Mouse (Mus musculus): ENCODE data around the gene Myl7. TPM values are rescaled to one million over a fixed set of nuclear protein-coding genes. Genes with fewer than 3 reads are reported as not detected.

Gene Myl7
- polyA plus RNA-seq, 1 experiment, result 0.29 TPM

DNA sequence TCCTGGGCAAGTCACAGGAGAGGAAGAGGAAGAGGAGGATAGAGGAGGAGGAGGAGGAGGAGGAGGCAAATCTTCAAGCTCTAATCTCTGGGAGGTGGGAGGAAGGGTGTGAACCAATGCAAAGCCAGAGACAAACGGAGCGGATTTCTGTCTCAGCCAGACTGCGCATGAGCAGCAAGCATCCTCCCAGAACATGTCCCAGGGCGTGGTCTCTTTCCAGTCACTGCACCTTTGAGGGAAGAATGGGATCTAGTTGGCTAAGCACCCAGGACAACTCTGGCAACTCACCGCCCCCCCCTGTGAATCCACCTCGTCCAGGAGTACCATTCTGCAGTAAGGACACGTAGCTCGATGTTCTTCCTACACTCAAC is 17.6 kb upstream of the Myl7 start:
- DNase-seq (ENCODE audit: low read depth), result no peak
- no peak for TF ChIP-seq CTCF (IDR thresholded peaks at IDR 0.05; ENCODE audit: borderline replicate concordance, extremely low read depth, insufficient read depth, insufficient read length)

DNA sequence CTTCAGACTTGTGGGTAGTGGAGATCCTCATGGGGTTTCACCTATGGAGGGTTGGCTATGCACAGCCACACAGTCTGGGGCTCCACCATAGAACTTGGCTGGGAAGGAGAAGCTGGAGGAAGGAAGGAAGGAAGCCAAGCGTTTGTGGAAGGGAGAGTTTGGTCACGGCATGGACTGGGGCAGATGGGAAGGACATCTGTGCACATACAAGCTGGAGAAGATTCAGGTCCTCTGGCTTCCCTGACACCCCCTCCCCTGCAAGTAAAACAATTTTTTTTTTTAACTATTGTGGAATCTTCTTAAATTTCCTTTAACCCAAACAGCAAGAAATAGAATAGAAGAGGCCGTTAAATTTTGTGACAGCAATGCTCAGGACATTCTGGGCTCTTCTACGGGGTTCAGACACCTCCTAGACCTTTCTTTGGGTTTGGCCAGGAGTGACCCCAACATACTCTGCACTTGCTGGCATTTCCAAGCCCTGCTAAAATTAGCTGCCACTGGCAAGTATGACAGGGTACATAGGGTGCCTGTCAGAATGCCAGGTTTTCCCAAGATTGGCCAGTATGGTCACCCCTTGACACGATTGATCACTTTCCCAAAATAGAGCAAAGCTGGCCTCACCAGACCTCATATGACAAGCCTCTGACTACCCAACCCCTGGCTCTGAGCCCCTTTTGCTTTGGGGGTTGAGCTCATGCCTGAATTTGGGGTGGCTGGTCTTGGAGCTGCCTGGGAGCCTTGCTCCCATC is 17.0 kb upstream of the Myl7 start:
- no peak for DNase-seq (ENCODE audit: low read depth)
- TF ChIP-seq POLR2A (IDR thresholded peaks at IDR 0.05; ENCODE audit: borderline replicate concordance, extremely low read depth, insufficient read depth, insufficient read length, poor library complexity, severe bottlenecking) (no peak), CTCF (IDR thresholded peaks at IDR 0.05; ENCODE audit: borderline replicate concordance, extremely low read depth, insufficient read depth, insufficient read length) (no peak)

DNA sequence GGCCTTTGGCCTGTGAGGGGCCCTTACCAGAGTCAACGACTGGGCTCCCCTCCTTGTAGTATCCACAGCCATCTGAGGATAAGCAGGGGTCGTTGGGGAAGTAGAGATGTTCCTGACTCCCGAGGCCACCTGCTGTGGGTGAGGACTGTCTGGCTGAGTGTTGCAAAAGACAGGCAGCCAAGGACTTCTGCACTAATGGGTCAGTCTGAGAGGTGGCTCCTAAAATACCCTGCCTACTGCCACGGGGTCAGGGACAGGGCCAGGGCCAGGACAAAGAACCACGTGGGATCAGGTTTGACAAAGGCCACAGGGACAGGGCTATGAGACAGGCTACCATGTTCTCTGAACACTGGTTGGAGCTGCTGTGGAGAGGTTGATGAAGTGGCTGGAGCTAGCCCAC is 16.4 kb upstream of the Myl7 start:
- DNase-seq (ENCODE audit: low read depth), result no peak
- TF ChIP-seq CTCF (IDR thresholded peaks at IDR 0.05; ENCODE audit: borderline replicate concordance, extremely low read depth, insufficient read depth, insufficient read length) (no peak), POLR2A (IDR thresholded peaks at IDR 0.05; ENCODE audit: borderline replicate concordance, extremely low read depth, insufficient read depth, insufficient read length, poor library complexity, severe bottlenecking) (no peak)

DNA sequence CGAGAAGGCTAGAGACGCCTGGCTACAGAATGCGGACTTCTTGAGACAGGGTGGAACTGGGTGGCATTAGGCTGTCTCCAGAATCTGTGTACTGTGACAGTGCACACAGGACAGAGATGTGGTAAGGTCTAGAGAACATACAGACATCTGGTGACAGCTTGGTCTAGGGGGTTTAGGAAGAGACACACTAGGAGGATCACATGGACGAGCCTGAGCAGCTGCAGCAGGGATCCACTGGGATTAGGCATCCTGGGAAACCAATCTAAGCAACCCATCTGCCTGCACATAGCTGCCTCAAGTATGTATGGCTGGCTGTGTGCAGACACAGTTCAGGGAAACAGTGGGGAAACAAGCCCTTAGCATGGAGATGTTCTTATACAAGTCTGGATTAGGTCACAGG is 15.4 kb upstream of the Myl7 start:
- DNase-seq (ENCODE audit: low read depth), result no peak
- TF ChIP-seq CTCF (IDR thresholded peaks at IDR 0.05; ENCODE audit: borderline replicate concordance, extremely low read depth, insufficient read depth, insufficient read length) (no peak), POLR2A (IDR thresholded peaks at IDR 0.05; ENCODE audit: borderline replicate concordance, extremely low read depth, insufficient read depth, insufficient read length, poor library complexity, severe bottlenecking) (no peak)

DNA sequence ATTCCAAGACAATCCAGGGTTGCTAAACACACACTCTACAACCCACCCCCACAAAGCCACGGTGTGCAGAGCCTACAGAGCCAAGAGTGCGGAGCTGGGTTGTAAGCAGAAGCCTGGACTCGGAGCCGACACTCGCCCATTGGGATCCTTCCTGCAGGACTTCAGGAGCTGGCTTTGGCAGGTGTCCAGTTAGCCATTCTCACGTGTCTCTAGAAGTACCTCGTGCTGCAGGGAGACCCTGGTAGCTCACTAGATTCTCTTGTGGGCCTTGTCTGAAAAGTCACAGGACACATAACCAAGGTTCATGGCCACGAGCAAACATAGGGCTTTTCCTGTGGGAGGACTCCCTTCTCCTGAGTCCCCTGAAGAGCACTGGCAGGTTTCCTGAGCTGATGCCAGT is 14.7 kb upstream of the Myl7 start:
- no peak for DNase-seq (ENCODE audit: low read depth)

DNA sequence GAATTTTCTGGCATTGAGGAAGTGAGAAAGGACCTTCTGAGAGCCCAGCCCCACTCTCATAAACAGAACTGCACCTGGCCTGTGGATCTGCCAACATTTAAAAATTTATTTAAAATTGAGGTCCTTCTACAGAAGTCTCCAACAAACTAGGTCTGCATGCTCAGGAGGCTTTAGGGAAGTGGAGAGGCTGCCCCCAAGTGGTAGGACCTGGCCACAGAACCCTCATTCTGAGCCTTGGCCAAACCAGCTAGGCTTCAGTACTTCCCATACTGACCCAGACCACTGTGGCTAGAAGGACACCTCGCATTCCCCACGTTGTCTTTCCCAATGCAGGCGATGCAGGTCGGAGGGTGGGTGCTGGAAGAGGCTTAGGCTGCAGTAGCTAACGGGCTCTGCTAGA is 14.1 kb upstream of the Myl7 start:
- peak; percentile 63 for DNase-seq (ENCODE audit: low read depth)
- no peak for TF ChIP-seq POLR2A (IDR thresholded peaks at IDR 0.05; ENCODE audit: borderline replicate concordance, extremely low read depth, insufficient read depth, insufficient read length, poor library complexity, severe bottlenecking)
- TF ChIP-seq CTCF (IDR thresholded peaks at IDR 0.05; ENCODE audit: borderline replicate concordance, extremely low read depth, insufficient read depth, insufficient read length), result peak; percentile 76

More for the DNA sequence above, 14.7 kb upstream of the Myl7 start:
- TF ChIP-seq CTCF (IDR thresholded peaks at IDR 0.05; ENCODE audit: borderline replicate concordance, extremely low read depth, insufficient read depth, insufficient read length), result no peak
- no peak for TF ChIP-seq POLR2A (IDR thresholded peaks at IDR 0.05; ENCODE audit: borderline replicate concordance, extremely low read depth, insufficient read depth, insufficient read length, poor library complexity, severe bottlenecking)

DNA sequence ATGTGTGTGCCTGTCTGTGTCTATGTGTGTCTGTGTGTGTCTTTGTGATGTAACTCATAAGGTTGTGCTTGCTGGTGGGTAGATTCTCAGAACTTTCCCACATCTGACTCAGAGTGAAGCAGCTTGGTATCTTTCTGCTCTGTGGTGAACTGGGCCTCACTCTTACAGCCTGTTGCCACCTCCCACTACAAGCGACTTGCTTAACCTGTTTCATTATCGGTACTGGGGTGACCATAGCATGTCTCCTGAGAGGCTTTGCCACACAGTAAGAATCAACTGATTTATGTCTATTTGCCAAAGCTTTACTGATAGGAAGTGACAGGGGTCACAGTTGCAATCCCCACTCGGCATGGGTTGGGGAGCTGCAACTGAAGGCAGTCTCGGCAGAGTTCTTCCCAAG is 10.1 kb upstream of the Myl7 start:
- DNase-seq (ENCODE audit: low read depth), result no peak
- TF ChIP-seq CTCF (IDR thresholded peaks at IDR 0.05; ENCODE audit: borderline replicate concordance, extremely low read depth, insufficient read depth, insufficient read length), result no peak
- TF ChIP-seq POLR2A (IDR thresholded peaks at IDR 0.05; ENCODE audit: borderline replicate concordance, extremely low read depth, insufficient read depth, insufficient read length, poor library complexity, severe bottlenecking), result no peak

DNA sequence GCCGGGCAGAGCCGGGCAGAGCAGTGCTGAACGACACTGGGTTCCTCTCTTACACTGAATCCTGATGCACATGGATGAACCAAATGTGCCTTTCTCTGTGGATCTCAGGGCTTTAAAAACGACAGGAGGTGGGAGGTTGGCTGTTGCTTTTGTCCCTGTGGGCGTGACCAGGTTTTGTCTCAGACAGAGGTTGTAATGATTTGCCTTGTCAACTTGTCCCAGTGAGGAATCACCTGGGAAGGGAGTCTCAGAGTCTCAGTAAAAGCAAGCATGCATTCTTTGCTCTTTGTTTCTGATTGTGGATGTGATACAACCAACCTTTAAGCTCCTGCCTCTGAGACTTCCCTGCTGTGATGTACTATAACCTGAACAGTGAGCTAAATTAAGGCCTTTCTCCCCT is 8.5 kb upstream of the Myl7 start:
- TF ChIP-seq POLR2A (IDR thresholded peaks at IDR 0.05; ENCODE audit: borderline replicate concordance, extremely low read depth, insufficient read depth, insufficient read length, poor library complexity, severe bottlenecking) (no peak), CTCF (IDR thresholded peaks at IDR 0.05; ENCODE audit: borderline replicate concordance, extremely low read depth, insufficient read depth, insufficient read length) (no peak)
- no peak for DNase-seq (ENCODE audit: low read depth)

DNA sequence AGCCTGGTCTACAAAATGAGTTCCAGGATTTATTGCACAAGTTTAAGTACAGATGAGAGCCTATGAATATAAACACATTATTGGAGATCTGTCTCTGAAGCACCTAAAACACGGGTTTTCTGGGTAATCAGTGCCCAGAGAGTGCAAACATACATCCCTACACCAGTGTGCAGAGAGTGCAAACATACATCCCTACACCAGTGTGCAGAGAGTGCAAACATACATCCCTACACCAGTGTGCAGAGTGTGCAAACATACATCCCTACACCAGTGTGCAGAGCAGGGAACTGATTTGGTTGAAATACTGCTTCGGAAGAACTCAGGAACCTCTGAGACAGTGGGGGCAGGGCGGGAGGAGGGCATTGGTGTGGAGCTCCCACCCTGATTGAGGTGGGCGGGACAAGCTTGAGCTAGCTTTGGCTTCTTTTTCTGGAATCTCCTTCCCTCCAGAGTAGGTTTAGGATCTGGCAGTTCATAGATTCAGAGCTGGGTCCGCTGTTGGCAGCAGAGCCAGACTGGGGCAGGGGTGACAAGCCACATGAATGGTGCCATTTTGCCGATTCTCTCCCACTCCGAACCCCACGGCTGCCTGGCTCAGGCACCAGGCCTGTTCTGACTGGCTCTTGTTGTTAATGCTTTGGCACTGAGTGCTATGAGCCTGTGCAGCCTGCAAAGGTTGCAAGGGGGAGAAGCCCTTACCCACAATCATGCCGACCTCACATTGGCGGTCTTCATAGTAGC is 7.4 kb upstream of the Myl7 start:
- TF ChIP-seq CTCF (IDR thresholded peaks at IDR 0.05; ENCODE audit: borderline replicate concordance, extremely low read depth, insufficient read depth, insufficient read length) (no peak), POLR2A (IDR thresholded peaks at IDR 0.05; ENCODE audit: borderline replicate concordance, extremely low read depth, insufficient read depth, insufficient read length, poor library complexity, severe bottlenecking) (no peak)
- no peak for DNase-seq (ENCODE audit: low read depth)

DNA sequence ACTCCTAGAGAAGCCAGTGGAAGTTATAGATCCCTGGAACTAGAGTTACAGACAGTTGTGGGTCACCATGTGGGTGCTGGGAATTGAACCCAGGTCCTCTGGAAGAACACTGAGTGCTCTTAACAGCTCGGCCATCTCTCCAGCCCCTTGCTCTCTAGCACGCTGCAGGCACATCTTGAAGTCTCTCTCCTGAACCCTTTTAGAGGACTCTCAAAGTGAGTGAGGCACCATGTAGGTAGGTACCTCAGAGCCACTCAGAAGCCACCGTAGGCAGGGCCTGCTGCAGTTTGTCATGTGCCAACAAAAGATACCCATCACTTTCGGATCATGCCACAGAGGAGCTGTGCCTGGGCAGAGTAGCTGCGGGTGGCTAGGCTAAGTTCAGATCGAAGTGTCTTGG is 6.3 kb upstream of the Myl7 start:
- DNase-seq (ENCODE audit: low read depth), result no peak
- TF ChIP-seq POLR2A (IDR thresholded peaks at IDR 0.05; ENCODE audit: borderline replicate concordance, extremely low read depth, insufficient read depth, insufficient read length, poor library complexity, severe bottlenecking) (no peak), CTCF (IDR thresholded peaks at IDR 0.05; ENCODE audit: borderline replicate concordance, extremely low read depth, insufficient read depth, insufficient read length) (no peak)

DNA sequence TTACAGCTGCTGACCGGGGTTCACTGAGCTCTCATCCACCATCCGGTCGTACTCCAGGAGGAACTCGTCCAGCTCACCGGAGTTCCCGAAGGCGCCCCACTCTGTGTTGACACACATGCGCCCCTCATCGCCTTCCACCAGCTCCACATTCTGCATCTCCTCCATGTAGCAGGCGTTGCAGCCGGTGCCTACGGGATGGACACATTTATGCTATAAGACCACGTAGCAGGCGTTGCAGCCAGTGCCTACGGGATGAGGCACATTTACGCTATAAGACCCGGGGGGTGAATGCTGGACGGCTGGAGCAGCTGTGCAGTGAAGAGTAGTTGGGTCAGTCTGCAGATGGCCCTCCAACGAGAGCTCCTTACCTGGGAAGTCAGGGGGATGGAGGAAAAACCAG is 5.8 kb upstream of the Myl7 start:
- TF ChIP-seq CTCF (IDR thresholded peaks at IDR 0.05; ENCODE audit: borderline replicate concordance, extremely low read depth, insufficient read depth, insufficient read length), result no peak
- TF ChIP-seq POLR2A (IDR thresholded peaks at IDR 0.05; ENCODE audit: borderline replicate concordance, extremely low read depth, insufficient read depth, insufficient read length, poor library complexity, severe bottlenecking), result no peak

DNA sequence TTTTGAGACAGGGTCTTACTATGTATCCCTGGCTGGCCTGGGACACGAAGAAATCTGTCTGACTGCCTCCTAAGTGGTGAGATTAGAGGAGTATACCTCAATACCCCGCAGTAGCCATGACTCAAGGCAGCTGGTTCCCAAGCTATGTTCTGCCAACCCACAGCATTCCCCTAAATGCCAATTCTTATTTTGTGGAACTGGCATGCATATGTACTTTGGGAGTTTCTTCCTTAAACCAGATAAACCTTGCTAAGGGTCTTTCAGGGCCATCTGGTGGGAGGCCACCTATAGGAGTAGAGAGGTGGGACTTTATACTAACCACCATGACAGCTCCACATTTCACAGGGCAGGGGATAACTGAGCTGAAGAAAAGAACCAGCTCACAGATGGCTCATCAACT is 5.3 kb upstream of the Myl7 start:
- no peak for DNase-seq (ENCODE audit: low read depth)
- TF ChIP-seq POLR2A (IDR thresholded peaks at IDR 0.05; ENCODE audit: borderline replicate concordance, extremely low read depth, insufficient read depth, insufficient read length, poor library complexity, severe bottlenecking), result no peak
- TF ChIP-seq CTCF (IDR thresholded peaks at IDR 0.05; ENCODE audit: borderline replicate concordance, extremely low read depth, insufficient read depth, insufficient read length), result no peak

More for the DNA sequence above, 5.8 kb upstream of the Myl7 start:
- DNase-seq (ENCODE audit: low read depth), result no peak
